Mouse (Mus musculus) cerebellum, adult 2 months (tissue): ENCODE measurements around the gene Hint3. TPM values are rescaled to one million over a fixed set of nuclear protein-coding genes. Genes with fewer than 3 reads are reported as not detected.
"Not testable (repeated sequence)": the region's sequence is repeated elsewhere in the genome, so short reads cannot be mapped to it uniquely, and the experiment has no call there.

Experiments used
- DNase-seq, 2 experiments: peaks; one replicate each; pipeline ENCODE4 v3.0.0; 2021
- H3K27ac ChIP-seq: fragments of 200-500 bp; 2 replicates; pipeline ENCODE4 v1.5.1; 2012; ENCODE audit warnings: low read length, control low read depth, inconsistent platforms; ENCODE audit not compliant: insufficient read depth
- H3K27me3 ChIP-seq: fragments of 200-500 bp; 2 replicates; pipeline ENCODE4 v1.6.1; 2012; ENCODE audit warnings: inconsistent platforms, mild to moderate bottlenecking, low read length, moderate library complexity; ENCODE audit not compliant: control insufficient read depth, insufficient read depth
- H3K4me1 ChIP-seq: fragments of 200-500 bp; 2 replicates; pipeline ENCODE4 v1.6.1; 2011; ENCODE audit warnings: low read length; ENCODE audit not compliant: control insufficient read depth, insufficient read depth
- H3K4me3 ChIP-seq: fragments of 200-500 bp; replicated peaks from 2 replicates; pipeline ENCODE3; 2011; ENCODE audit warnings: mild to moderate bottlenecking, low read depth, low read length, control low read depth; ENCODE audit not compliant: insufficient read depth
- CTCF ChIP-seq: fragments of 200-500 bp; IDR thresholded peaks from 2 replicates; pipeline ENCODE4 v1.5.1; 2011; ENCODE audit warnings: low read depth, mild to moderate bottlenecking, control low read depth, low read length, moderate library complexity, borderline replicate concordance; ENCODE audit not compliant: insufficient read depth
- POLR2A ChIP-seq: fragments of 200-500 bp; IDR thresholded peaks from 2 replicates; pipeline ENCODE4 v1.6.1; 2011; ENCODE audit warnings: low read length, control low read depth, borderline replicate concordance; ENCODE audit not compliant: insufficient read depth
- WGBS: fragments of 180-500 bp; shearing (Covaris S2); methylation state at CpG from one replicate; pipeline ENCODE4 v1.1.7; 2018; 5-methylcytosine and 5-hydroxymethylcytosine counted together
- polyA plus RNA-seq: library from polyadenylated mRNA; depleted of rRNA; stranded (reverse); fragments of >200 nt; gene quantifications from 2 replicates; pipeline ENCODE4 v1.2.3, GENCODE M21; 2012

Hint3 gene
- polyA plus RNA-seq, 1 experiment = 18.3 TPM

GRCm38 (mm10) chr10:30632718-30633117 lies 3.3 kb upstream of the Hint3 start:
- 94% methylated on average over 1 of the region's 1 CpGs for WGBS
- no peak overlapping the region for H3K4me3 ChIP-seq
- no peaks in the 10 kb centered on the region for H3K27me3 ChIP-seq
- TF ChIP-seq POLR2A = no peak
- no peak for TF ChIP-seq CTCF
- no peaks in the 10 kb centered on the region for H3K4me1 ChIP-seq
- no peak for DNase-seq
- H3K27ac ChIP-seq = no peak overlapping the region

- H3K27ac ChIP-seq = no peak overlapping the region
- H3K4me1 ChIP-seq = no peaks in the 10 kb centered on the region
- no peaks in the 10 kb centered on the region for H3K27me3 ChIP-seq
- H3K4me3 ChIP-seq = no peak overlapping the region
- DNase-seq = no peak
- no peak for TF ChIP-seq CTCF
- no peak for TF ChIP-seq POLR2A
Observed at GRCm38 (mm10) chr10:30629977-30630376, 545 bp upstream of the Hint3 start.

GRCm38 (mm10) chr10:30628444-30628843 lies 988 bp downstream of the Hint3 start:
- not testable (repeated sequence) for H3K27ac ChIP-seq, DNase-seq, H3K27me3 ChIP-seq, H3K4me3 ChIP-seq, H3K4me1 ChIP-seq
- WGBS = 94% methylated on average over 11 of the region's 11 CpGs

- 60% methylated on average over 1 of the region's 1 CpGs for WGBS
- no peaks in the 10 kb centered on the region for H3K27me3 ChIP-seq
- no peak overlapping the region for H3K4me3 ChIP-seq
- no peak for DNase-seq
- TF ChIP-seq POLR2A (no peak), CTCF (no peak)
- no peak overlapping the region for H3K27ac ChIP-seq
- H3K4me1 ChIP-seq = no peaks in the 10 kb centered on the region
Observed at GRCm38 (mm10) chr10:30627548-30627947, 1.9 kb downstream of the Hint3 start.

- Histone ChIP-seq H3K27ac (no peak overlapping the region), H3K27me3 (no peaks in the 10 kb centered on the region), H3K4me1 (no peaks in the 10 kb centered on the region), H3K4me3 (no peak overlapping the region)
- no peak for TF ChIP-seq POLR2A
- no peak for TF ChIP-seq CTCF
- no peak for DNase-seq
- whole genome bisulfite sequencing = 37% methylated on average over 5 of the region's 5 CpGs
Observed at GRCm38 (mm10) chr10:30624161-30625019, 5.0 kb downstream of the Hint3 start.

GRCm38 (mm10) chr10:30622928-30623327 lies 6.5 kb downstream of the Hint3 start:
- TF ChIP-seq CTCF (no peak), POLR2A (no peak)
- no peaks in the 10 kb centered on the region for H3K4me1 ChIP-seq

GRCm38 (mm10) chr10:30618918-30619210 lies 10.6 kb downstream of the Hint3 start:
- H3K4me3 ChIP-seq = peak overlapping the region; percentile 90
- H3K27ac ChIP-seq = no peak overlapping the region
- no peaks in the 10 kb centered on the region for H3K4me1 ChIP-seq
- TF ChIP-seq CTCF (no peak), POLR2A (no peak)
- 40% methylated on average over 3 of the region's 3 CpGs for WGBS
- H3K27me3 ChIP-seq = no peaks in the 10 kb centered on the region
- no peak for DNase-seq

More at GRCm38 (mm10) chr10:30622928-30623327, 6.5 kb downstream of the Hint3 start:
- Histone ChIP-seq H3K27ac (no peak overlapping the region), H3K4me3 (no peak overlapping the region), H3K27me3 (no peaks in the 10 kb centered on the region)
- no peak for DNase-seq

GRCm38 (mm10) chr10:30618091-30618917 lies 11.1 kb downstream of the Hint3 start:
- H3K27ac ChIP-seq = peak overlapping the region; percentile 87
- H3K4me3 ChIP-seq = peak overlapping the region; percentile 90
- WGBS = 2% methylated on average over 49 of the region's 49 CpGs
- H3K27me3 ChIP-seq = no peaks in the 10 kb centered on the region
- DNase-seq = peak; percentile 99 to 100
- TF ChIP-seq POLR2A (peak; percentile 89), CTCF (no peak; the same call in 1 of the 2 replicates)
- no peaks in the 10 kb centered on the region for H3K4me1 ChIP-seq
